Mouse (Mus musculus) midbrain, embryonic 11.5 days (tissue): ENCODE measurements around the gene Tmprss12. TPM values are rescaled to one million over a fixed set of nuclear protein-coding genes. Genes with fewer than 3 reads are reported as not detected.
"Not testable (repeated sequence)": the region's sequence is repeated elsewhere in the genome, so short reads cannot be mapped to it uniquely, and the experiment has no call there.

Experiments
- ATAC-seq: fragments of 200-750 bp; cut with Nextera tagmentation; 2 replicates; pipeline ENCODE4 v1.8.0; 2017; ENCODE audit warnings: moderate TSS enrichment, moderate library complexity; ENCODE audit not compliant: low FRiP score
- DNase-seq: peaks from one replicate; pipeline ENCODE4 v3.0.0; 2015; ENCODE audit warnings: low spot score; ENCODE audit errors: missing footprints
- H3K27ac ChIP-seq: fragments of 300-500 bp; sonication (generic); 2 replicates; pipeline ENCODE4 v1.5.1; 2014; ENCODE audit warnings: low read depth, low read length
- H3K27me3 ChIP-seq: fragments of 300-500 bp; sonication (generic); 2 replicates; pipeline ENCODE4 v1.6.1; 2014; ENCODE audit warnings: mild to moderate bottlenecking, low read length, moderate library complexity, mixed read lengths; ENCODE audit not compliant: control insufficient read depth, insufficient read depth
- H3K36me3 ChIP-seq: fragments of 300-500 bp; sonication (generic); 2 replicates; pipeline ENCODE4 v1.6.1; 2014; ENCODE audit warnings: mild to moderate bottlenecking, low read length, moderate library complexity, mixed read lengths; ENCODE audit not compliant: control insufficient read depth, insufficient read depth
- H3K4me1 ChIP-seq: fragments of 300-500 bp; sonication (generic); 2 replicates; pipeline ENCODE4 v1.6.1; 2014; ENCODE audit warnings: low read length; ENCODE audit not compliant: control insufficient read depth, insufficient read depth
- H3K4me2 ChIP-seq: fragments of 300-500 bp; sonication (generic); 2 replicates; pipeline ENCODE4 v1.6.1; 2014; ENCODE audit warnings: mild to moderate bottlenecking, moderate library complexity
- H3K4me3 ChIP-seq: fragments of 300-500 bp; sonication (generic); 2 replicates; pipeline ENCODE4 v1.5.1; 2014; ENCODE audit warnings: low read depth, low read length
- H3K9ac ChIP-seq: fragments of 300-500 bp; sonication (generic); 2 replicates; pipeline ENCODE4 v1.6.1; 2014; ENCODE audit warnings: low read length
- H3K9me3 ChIP-seq: fragments of 300-500 bp; sonication (generic); 2 replicates; pipeline ENCODE4 v1.6.1; 2016; ENCODE audit warnings: low read length; ENCODE audit not compliant: control insufficient read depth
- WGBS: fragments of 180-500 bp; shearing (Covaris S2); extraction: QIAGEN DNeasy Blood & Tissue Kit; methylation state at CpG from one replicate; pipeline ENCODE4 v1.1.7; 2014; 5-methylcytosine and 5-hydroxymethylcytosine counted together
- polyA plus RNA-seq: library from polyadenylated mRNA; unstranded; fragments of >200 nt; fragmentation: Nextera tagmentation; extraction: Ambion mirVana; gene quantifications from 2 replicates; pipeline ENCODE4 v1.2.1, GENCODE M21; 2014

The Tmprss12 gene
- polyA plus RNA-seq, 1 experiment from 2014 or later: 0.10 TPM

DNA sequence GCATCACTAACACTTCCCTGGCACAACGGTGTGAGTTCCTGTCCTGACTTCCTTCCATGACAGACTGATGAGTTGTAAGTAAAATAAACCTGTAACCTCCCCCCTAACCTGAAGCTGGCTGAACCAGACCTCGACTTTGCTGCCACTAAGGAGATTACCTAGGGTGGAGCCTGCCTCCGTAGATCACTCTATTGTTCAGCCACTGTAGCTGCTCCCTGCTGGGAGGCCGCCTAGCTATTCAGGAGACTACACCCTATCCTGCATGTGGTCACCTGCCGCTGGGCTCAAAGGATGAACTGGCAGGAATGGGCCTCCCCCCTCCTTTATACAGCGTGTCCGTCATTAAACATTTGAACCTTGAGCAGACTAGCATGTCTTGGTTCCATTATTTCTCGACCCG is 10.9 kb upstream of the Tmprss12 start:
- H3K9me3 ChIP-seq: no peaks in the 10 kb centered on the region
- no peak overlapping the region for H3K4me3 ChIP-seq
- H3K27me3 ChIP-seq: no peaks in the 10 kb centered on the region
- no peak overlapping the region for H3K27ac ChIP-seq
- H3K4me1 ChIP-seq: no peaks in the 10 kb centered on the region
- no peak overlapping the region for H3K4me2 ChIP-seq
- DNase-seq (no peak), ATAC-seq (no peak)
- H3K9ac ChIP-seq: no peak overlapping the region
- no peaks in the 10 kb centered on the region for H3K36me3 ChIP-seq
- 11% methylated on average over 9 of the region's 9 CpGs for WGBS

GRCm38 (mm10) chr15:100270609-100271008 is 10.0 kb upstream of the Tmprss12 start:
- not testable (repeated sequence) for DNase-seq, H3K9me3 ChIP-seq, H3K4me2 ChIP-seq, ATAC-seq, H3K4me1 ChIP-seq, H3K9ac ChIP-seq, H3K36me3 ChIP-seq, H3K27me3 ChIP-seq, H3K27ac ChIP-seq, H3K4me3 ChIP-seq
- 16% methylated on average over 7 of the region's 7 CpGs for WGBS

DNA sequence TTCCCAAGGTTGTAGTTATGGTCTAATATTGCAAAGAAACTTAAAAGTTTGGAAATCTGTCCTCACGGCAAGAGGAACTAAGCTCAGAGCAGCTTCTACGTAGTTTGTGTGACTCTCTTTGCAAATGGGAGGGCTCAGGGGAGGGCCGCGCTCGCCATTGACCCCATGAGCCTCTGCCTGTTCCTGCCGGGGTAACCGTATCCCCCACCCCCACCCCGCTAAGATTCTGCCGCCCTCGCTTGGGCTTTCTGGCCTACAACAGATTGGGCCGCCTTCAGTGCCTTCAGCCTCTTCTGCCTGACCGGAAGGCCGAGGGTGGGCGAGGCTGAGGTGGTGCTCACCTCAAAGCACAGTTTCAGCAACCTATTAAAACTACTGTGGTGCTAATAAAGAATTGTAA is 9.2 kb upstream of the Tmprss12 start:
- no peaks in the 10 kb centered on the region for H3K27me3 ChIP-seq
- ATAC-seq (no peak), DNase-seq (no peak)
- H3K27ac ChIP-seq: no peak overlapping the region
- H3K4me1 ChIP-seq: no peaks in the 10 kb centered on the region
- no peak overlapping the region for H3K4me3 ChIP-seq
- no peak overlapping the region for H3K9ac ChIP-seq
- 51% methylated on average over 14 of the region's 14 CpGs for WGBS
- no peaks in the 10 kb centered on the region for H3K9me3 ChIP-seq
- H3K36me3 ChIP-seq: no peaks in the 10 kb centered on the region
- no peak overlapping the region for H3K4me2 ChIP-seq

DNA sequence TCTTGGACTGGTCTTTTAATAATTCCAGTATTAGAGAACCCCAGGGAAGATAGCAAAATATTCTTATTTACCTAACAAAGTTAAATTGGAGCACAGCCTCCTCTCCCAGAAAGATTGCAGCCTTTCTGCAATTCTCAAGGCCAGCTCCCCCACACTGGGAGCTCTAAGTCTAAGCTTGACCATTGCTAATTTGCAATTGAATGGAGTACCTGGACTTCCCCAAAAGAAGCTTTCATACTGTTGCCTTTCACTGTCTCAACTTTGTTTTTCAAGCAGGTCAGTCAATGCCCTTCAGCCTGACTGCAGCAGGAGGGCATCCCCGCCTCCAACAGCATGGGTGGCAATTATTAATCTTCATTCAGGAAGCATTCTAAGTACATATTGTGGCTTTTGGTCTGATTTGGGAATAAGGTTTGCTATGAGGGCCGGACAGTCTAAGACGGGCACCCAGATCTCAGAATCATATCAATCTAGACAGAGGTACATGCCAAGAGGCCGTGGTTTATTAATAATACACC is 6.8 kb upstream of the Tmprss12 start:
- ATAC-seq, H3K27ac ChIP-seq, H3K27me3 ChIP-seq, H3K4me2 ChIP-seq, H3K9me3 ChIP-seq, H3K9ac ChIP-seq, DNase-seq, H3K4me1 ChIP-seq, H3K36me3 ChIP-seq, H3K4me3 ChIP-seq: not testable (repeated sequence)
- WGBS: 87% methylated on average over 4 of the region's 4 CpGs

DNA sequence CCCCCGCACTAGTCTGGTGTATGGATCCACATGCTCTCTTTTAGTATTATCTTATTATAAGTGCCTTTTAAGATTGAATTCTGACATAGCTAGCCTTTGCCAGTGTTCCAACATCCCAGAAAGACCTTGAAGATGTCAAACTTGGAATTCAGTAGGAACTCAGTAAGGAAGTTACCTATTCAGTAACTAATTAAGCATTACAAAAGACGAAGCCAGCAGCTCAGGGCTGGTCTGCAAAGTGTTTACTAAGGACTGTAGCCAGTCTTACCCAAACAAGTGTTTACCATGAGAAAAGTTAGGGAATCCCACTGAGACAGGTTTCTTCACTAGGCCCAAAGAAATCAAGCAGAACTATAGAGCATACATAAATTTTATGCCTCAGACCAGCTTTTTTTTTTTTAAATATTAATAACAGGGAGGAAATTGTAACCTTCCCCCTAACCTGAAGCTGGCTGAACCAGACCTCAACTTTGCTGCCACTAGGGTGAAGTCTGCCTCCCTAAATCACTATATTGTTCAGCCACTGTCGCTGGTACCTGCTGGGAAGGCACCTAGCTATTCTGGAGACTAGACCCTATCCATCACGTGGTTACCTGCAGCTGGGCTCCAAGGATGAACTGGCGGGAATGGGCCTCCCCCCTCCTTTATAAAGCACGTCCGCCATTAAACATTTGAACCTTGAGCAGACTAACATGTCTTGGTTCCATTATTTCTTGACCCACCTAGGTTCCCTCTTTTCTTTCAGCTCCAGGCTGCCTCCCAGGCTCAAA is 5.7 kb upstream of the Tmprss12 start:
- WGBS: 83% methylated on average over 7 of the region's 7 CpGs
- Histone ChIP-seq H3K9ac (no peak overlapping the region), H3K27me3 (no peaks in the 10 kb centered on the region), H3K4me2 (no peak overlapping the region), H3K36me3 (no peaks in the 10 kb centered on the region), H3K27ac (no peak overlapping the region), H3K4me1 (no peaks in the 10 kb centered on the region), H3K9me3 (no peaks in the 10 kb centered on the region), H3K4me3 (no peak overlapping the region)
- ATAC-seq (no peak), DNase-seq (no peak)

- Histone ChIP-seq H3K27ac (no peak overlapping the region), H3K27me3 (no peaks in the 10 kb centered on the region), H3K36me3 (no peaks in the 10 kb centered on the region), H3K9me3 (no peaks in the 10 kb centered on the region), H3K4me3 (no peak overlapping the region), H3K9ac (no peak overlapping the region), H3K4me1 (no peaks in the 10 kb centered on the region), H3K4me2 (no peak overlapping the region)
- no peak for DNase-seq
- no peak for ATAC-seq
- 92% methylated on average over 4 of the region's 4 CpGs for WGBS
Observed at GRCm38 (mm10) chr15:100276403-100276802, 4.2 kb upstream of the Tmprss12 start.

DNA sequence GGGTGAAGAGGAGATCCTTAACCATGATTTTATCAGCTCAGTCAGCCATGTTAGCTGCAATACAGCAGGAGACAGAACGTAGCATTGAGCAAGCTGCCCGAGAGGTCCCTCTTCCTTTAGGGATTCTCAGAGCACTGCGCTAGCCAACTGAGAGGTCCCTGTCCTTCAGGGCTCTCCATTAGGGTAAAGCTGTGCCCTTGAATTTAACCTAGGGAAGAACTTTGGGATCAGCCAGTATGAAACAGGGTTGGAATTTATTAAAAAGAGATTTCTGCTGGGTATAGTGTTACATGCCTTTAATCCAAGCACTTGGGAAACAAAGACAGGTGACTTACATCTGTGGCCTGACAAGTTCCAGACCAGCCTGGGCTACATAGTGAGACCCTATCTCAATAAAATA is 3.1 kb upstream of the Tmprss12 start:
- no peak for ATAC-seq
- H3K9me3 ChIP-seq: no peaks in the 10 kb centered on the region
- 91% methylated on average over 3 of the region's 3 CpGs for WGBS
- no peak for DNase-seq
- no peaks in the 10 kb centered on the region for H3K4me1 ChIP-seq
- H3K36me3 ChIP-seq: no peaks in the 10 kb centered on the region
- no peak overlapping the region for H3K9ac ChIP-seq
- no peak overlapping the region for H3K4me3 ChIP-seq
- H3K27me3 ChIP-seq: no peaks in the 10 kb centered on the region
- H3K4me2 ChIP-seq: no peak overlapping the region
- no peak overlapping the region for H3K27ac ChIP-seq

- H3K27ac ChIP-seq: no peak overlapping the region
- no peak overlapping the region for H3K4me3 ChIP-seq
- DNase-seq (no peak), ATAC-seq (no peak)
- H3K4me2 ChIP-seq: no peak overlapping the region
- H3K36me3 ChIP-seq: no peaks in the 10 kb centered on the region
- H3K4me1 ChIP-seq: no peaks in the 10 kb centered on the region
- H3K9ac ChIP-seq: no peak overlapping the region
- H3K27me3 ChIP-seq: no peaks in the 10 kb centered on the region
- WGBS: 93% methylated on average over 6 of the region's 6 CpGs
- H3K9me3 ChIP-seq: no peaks in the 10 kb centered on the region
Observed at GRCm38 (mm10) chr15:100288980-100289379, 8.3 kb downstream of the Tmprss12 start.

DNA sequence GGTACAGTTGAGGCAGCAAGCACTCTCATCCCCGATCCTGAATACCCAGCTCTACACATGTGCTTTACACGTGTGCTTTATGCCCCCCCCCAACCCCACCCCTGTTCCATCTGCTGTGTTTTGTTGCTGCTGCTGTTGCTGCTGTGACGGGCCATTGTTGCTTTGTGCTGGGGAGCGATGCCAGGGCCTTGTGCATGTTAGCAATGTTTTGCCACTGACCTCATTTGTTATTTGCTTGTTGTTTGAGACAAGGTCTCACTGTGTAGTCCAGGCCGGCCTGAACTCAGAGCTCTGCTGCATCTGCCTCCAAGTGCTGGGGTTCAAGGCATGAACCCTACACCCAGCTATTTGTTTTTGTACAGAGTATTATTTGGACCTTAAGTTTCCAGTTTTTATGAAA is 10.2 kb downstream of the Tmprss12 start:
- ATAC-seq: no peak
- WGBS: 82% methylated on average over 5 of the region's 5 CpGs

More for the DNA sequence above, 10.2 kb downstream of the Tmprss12 start:
- Histone ChIP-seq H3K4me3 (no peak overlapping the region), H3K4me2 (no peak overlapping the region), H3K9me3 (no peaks in the 10 kb centered on the region), H3K27me3 (no peaks in the 10 kb centered on the region), H3K4me1 (no peaks in the 10 kb centered on the region), H3K36me3 (no peaks in the 10 kb centered on the region), H3K9ac (no peak overlapping the region), H3K27ac (no peak overlapping the region)
- no peak for DNase-seq
